Mouse (Mus musculus): Measurements from ENCODE around the gene Sirpa.

- no peak for TF ChIP-seq ZC3H11A (IDR thresholded peaks at IDR 0.05; ENCODE audit: low read depth, low read length)
- TF ChIP-seq EP300 (IDR thresholded peaks at IDR 0.05; ENCODE audit: low read depth in 1 of 2, low read length in 2 of 2) = no peak
- TF ChIP-seq ELF1 (IDR thresholded peaks at IDR 0.05; ENCODE audit: low read depth, low read length) = no peak
- TF ChIP-seq KAT2A (conservative IDR thresholded peaks at IDR 0.05; ENCODE audit: low read depth, low read length) = no peak
- no peak for TF ChIP-seq UBTF (IDR thresholded peaks at IDR 0.05; ENCODE audit: borderline replicate concordance, insufficient read depth, low read depth, low read length)
- TF ChIP-seq USF2 (IDR thresholded peaks at IDR 0.05; ENCODE audit: borderline replicate concordance in 1 of 2, insufficient read depth in 1 of 2, low read depth in 1 of 2, low read length in 2 of 2) = no peak
Observed at GRCm38 (mm10) chr2:129569120-129569519, 23.5 kb upstream of the Sirpa start.
